Mouse (Mus musculus) heart, embryonic 11.5 days (tissue): ENCODE measurements at regions not wholly inside any gene's neighbourhood (a gene's known extent, or its start where the extent isn't known, plus 50 kb on each side); places are given as distances from the start of the nearest gene placed in this dataset.
"Not testable (repeated sequence)": the region's sequence is repeated elsewhere in the genome, so short reads cannot be mapped to it uniquely, and the experiment has no call there.

Source experiments
- ATAC-seq: fragments of 200-750 bp; cut with Nextera tagmentation; replicated peaks from 2 replicates; pipeline ENCODE4 v1.8.0; 2017; ENCODE audit warnings: moderate library complexity; ENCODE audit not compliant: insufficient number of reproducible peaks, low FRiP score, low TSS enrichment
- H3K27ac ChIP-seq: fragments of 300-500 bp; sonication (generic); 2 replicates; pipeline ENCODE4 v1.5.1; 2014; ENCODE audit warnings: mild to moderate bottlenecking, low read depth, low read length
- H3K27me3 ChIP-seq: fragments of 300-500 bp; sonication (generic); 2 replicates; pipeline ENCODE4 v1.6.1; 2014; ENCODE audit warnings: mild to moderate bottlenecking, low read length, mixed read lengths; ENCODE audit not compliant: control insufficient read depth, insufficient read depth
- H3K36me3 ChIP-seq: fragments of 300-500 bp; sonication (generic); 2 replicates; pipeline ENCODE4 v1.6.1; 2014; ENCODE audit warnings: mild to moderate bottlenecking, low read length, moderate library complexity, mixed read lengths; ENCODE audit not compliant: control insufficient read depth, insufficient read depth
- H3K4me1 ChIP-seq: fragments of 300-500 bp; sonication (generic); 2 replicates; pipeline ENCODE4 v1.6.1; 2014; ENCODE audit warnings: low read length; ENCODE audit not compliant: control insufficient read depth, insufficient read depth
- H3K4me2 ChIP-seq: fragments of 300-500 bp; sonication (generic); 2 replicates; pipeline ENCODE4 v1.6.1; 2014; ENCODE audit warnings: mild to moderate bottlenecking, moderate library complexity
- H3K4me3 ChIP-seq: fragments of 300-500 bp; sonication (generic); 2 replicates; pipeline ENCODE4 v1.5.1; 2014; ENCODE audit warnings: low read depth, low read length
- H3K9ac ChIP-seq: fragments of 300-500 bp; sonication (generic); 2 replicates; pipeline ENCODE4 v1.6.1; 2014; ENCODE audit warnings: mild to moderate bottlenecking, low read depth, low read length, moderate library complexity
- H3K9me3 ChIP-seq: fragments of 300-500 bp; sonication (generic); replicated peaks from 2 replicates; pipeline ENCODE4 v1.6.1; 2016; ENCODE audit warnings: low read length; ENCODE audit not compliant: control insufficient read depth
- WGBS: fragments of 180-500 bp; shearing (Covaris S2); extraction: QIAGEN DNeasy Blood & Tissue Kit; methylation state at CpG from one replicate; pipeline ENCODE4 v1.1.7; 2014; ENCODE audit not compliant: insufficient replicate concordance; 5-methylcytosine and 5-hydroxymethylcytosine counted together

GRCm38 (mm10) chr1:42567640-42568039 is 127.9 kb upstream of the Pou3f3 start:
- no peaks in the 10 kb centered on the region for H3K36me3 ChIP-seq
- H3K4me1 ChIP-seq = no peaks in the 10 kb centered on the region
- H3K9ac ChIP-seq = no peak overlapping the region
- ATAC-seq = no peak
- no peak overlapping the region for H3K4me2 ChIP-seq
- no peaks in the 10 kb centered on the region for H3K27me3 ChIP-seq
- no peaks in the 10 kb centered on the region for H3K9me3 ChIP-seq
- WGBS = 76% methylated on average over 6 of the region's 6 CpGs
- H3K4me3 ChIP-seq = no peak overlapping the region
- no peak overlapping the region for H3K27ac ChIP-seq

DNA sequence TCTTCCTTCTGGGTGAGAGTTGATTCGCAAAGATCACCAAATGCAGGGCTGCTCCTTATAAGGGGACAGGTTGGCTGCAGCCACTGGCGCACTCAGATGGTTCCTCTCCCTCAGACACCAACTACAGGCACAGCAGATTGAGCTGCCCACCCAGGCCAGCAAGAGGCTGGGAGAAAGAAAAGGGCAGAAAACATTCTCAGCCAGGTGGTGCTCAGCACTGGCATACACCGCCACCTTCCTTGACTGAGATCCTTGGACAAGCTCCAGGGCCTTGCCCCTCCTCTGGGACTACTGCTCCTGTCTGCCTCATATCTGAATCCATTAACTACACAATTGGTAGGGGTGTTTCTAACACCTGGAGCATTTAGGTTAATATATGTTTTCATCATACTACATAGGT is 110.4 kb upstream of the Pou3f3 start:
- H3K27ac ChIP-seq = no peak overlapping the region
- H3K9ac ChIP-seq = no peak overlapping the region
- no peak overlapping the region for H3K4me2 ChIP-seq
- H3K9me3 ChIP-seq = no peaks in the 10 kb centered on the region
- H3K4me3 ChIP-seq = no peak overlapping the region
- no peaks in the 10 kb centered on the region for H3K4me1 ChIP-seq
- H3K27me3 ChIP-seq = no peaks in the 10 kb centered on the region
- WGBS = 89% methylated on average over 3 of the region's 3 CpGs
- ATAC-seq = no peak
- no peaks in the 10 kb centered on the region for H3K36me3 ChIP-seq

DNA sequence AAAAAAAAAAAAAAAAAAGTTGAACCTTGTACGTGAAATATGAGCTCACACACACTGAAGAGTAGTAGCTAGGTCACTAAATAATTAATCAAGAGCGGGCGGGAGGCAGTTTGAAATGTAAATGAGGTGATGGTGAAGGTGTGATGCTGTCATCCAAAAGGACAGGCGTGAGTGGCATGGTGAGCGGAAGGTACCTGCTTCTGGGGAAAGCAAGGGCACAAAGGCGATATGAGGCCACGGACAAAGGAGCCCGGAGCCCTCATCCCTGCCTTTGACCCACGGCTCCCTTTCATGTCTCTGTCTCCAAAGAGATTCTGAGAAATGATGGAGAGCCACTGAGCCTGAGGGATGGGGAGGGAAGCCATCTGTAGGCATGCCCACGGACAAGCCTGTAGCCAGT is 107.1 kb upstream of the Pou3f3 start:
- Histone ChIP-seq H3K36me3 (no peaks in the 10 kb centered on the region), H3K9me3 (no peaks in the 10 kb centered on the region), H3K4me3 (no peak overlapping the region), H3K4me1 (no peaks in the 10 kb centered on the region), H3K4me2 (no peak overlapping the region), H3K9ac (no peak overlapping the region), H3K27ac (no peak overlapping the region), H3K27me3 (no peaks in the 10 kb centered on the region)
- WGBS = 28% methylated on average over 10 of the region's 10 CpGs
- ATAC-seq = no peak

GRCm38 (mm10) chr1:42589442-42589841 is 106.1 kb upstream of the Pou3f3 start:
- H3K9ac ChIP-seq = no peak overlapping the region
- H3K36me3 ChIP-seq = no peaks in the 10 kb centered on the region
- no peak overlapping the region for H3K27ac ChIP-seq
- WGBS = 40% methylated on average over 7 of the region's 7 CpGs
- no peaks in the 10 kb centered on the region for H3K9me3 ChIP-seq
- no peak for ATAC-seq
- H3K4me3 ChIP-seq = no peak overlapping the region
- no peaks in the 10 kb centered on the region for H3K27me3 ChIP-seq
- no peaks in the 10 kb centered on the region for H3K4me1 ChIP-seq
- peak overlapping the region; percentile 14; the same call in 1 of the 2 replicates for H3K4me2 ChIP-seq

GRCm38 (mm10) chr1:42591855-42592254 is 103.7 kb upstream of the Pou3f3 start:
- no peaks in the 10 kb centered on the region for H3K36me3 ChIP-seq
- H3K9me3 ChIP-seq = no peaks in the 10 kb centered on the region
- no peak overlapping the region for H3K9ac ChIP-seq
- WGBS = 68% methylated on average over 1 of the region's 1 CpGs
- no peak for ATAC-seq
- H3K27me3 ChIP-seq = no peaks in the 10 kb centered on the region
- H3K27ac ChIP-seq = no peak overlapping the region
- no peaks in the 10 kb centered on the region for H3K4me1 ChIP-seq
- no peak overlapping the region for H3K4me2 ChIP-seq
- no peak overlapping the region for H3K4me3 ChIP-seq

DNA sequence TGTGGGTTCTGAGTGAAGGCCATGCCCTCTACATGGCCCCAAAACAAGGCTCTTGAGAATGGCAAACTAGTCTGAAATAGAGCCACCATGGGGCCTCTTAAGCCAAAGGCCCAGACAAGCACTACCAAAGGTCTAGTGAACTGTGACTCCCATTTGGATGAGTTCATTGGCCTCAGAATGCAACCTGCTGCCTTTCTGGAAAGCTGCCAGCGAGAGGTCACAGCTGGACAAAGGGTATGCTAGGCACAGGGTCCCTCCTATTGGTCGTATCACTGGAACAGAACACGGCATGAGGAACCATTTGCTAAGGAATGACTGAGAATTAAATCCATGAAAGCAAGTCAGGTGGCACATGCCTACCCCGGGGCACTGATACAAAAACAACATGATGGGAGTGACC is 98.5 kb upstream of the Pou3f3 start:
- 77% methylated on average over 4 of the region's 4 CpGs for WGBS
- H3K9ac ChIP-seq = no peak overlapping the region

GRCm38 (mm10) chr1:42599238-42599637 is 96.3 kb upstream of the Pou3f3 start:
- no peak overlapping the region for H3K4me2 ChIP-seq
- WGBS = 80% methylated on average over 6 of the region's 6 CpGs
- no peaks in the 10 kb centered on the region for H3K27me3 ChIP-seq
- no peak overlapping the region for H3K4me3 ChIP-seq
- H3K36me3 ChIP-seq = no peaks in the 10 kb centered on the region
- ATAC-seq = no peak
- H3K27ac ChIP-seq = no peak overlapping the region
- H3K9ac ChIP-seq = no peak overlapping the region
- H3K9me3 ChIP-seq = no peaks in the 10 kb centered on the region
- no peaks in the 10 kb centered on the region for H3K4me1 ChIP-seq

More for the DNA sequence above, 98.5 kb upstream of the Pou3f3 start:
- Histone ChIP-seq H3K27me3 (no peaks in the 10 kb centered on the region), H3K36me3 (no peaks in the 10 kb centered on the region), H3K4me1 (no peaks in the 10 kb centered on the region), H3K4me2 (no peak overlapping the region), H3K4me3 (no peak overlapping the region), H3K27ac (no peak overlapping the region), H3K9me3 (no peaks in the 10 kb centered on the region)
- no peak for ATAC-seq

DNA sequence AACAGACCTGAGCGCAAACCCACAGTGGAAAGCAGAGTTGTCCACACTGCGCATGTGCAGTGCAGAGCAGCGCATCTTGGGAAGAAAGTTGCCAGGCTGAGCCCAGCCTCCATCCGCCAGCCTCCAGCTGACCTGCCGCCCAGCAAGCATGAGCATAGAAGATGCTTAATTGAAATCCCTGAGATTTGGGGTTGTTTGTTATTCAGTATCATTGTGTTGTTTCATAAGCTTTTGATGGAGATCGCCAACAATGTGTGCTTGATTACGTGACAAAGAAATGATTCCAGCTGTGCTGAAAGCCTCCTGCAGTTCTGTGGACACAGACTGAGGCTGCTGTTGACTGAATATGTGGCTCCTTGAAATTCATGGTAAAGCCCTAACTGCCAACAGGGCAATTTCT is 89.3 kb upstream of the Pou3f3 start:
- 84% methylated on average over 7 of the region's 7 CpGs for WGBS
- H3K27ac ChIP-seq = no peak overlapping the region
- ATAC-seq = no peak
- H3K4me2 ChIP-seq = no peak overlapping the region
- H3K9ac ChIP-seq = no peak overlapping the region
- no peaks in the 10 kb centered on the region for H3K4me1 ChIP-seq
- no peaks in the 10 kb centered on the region for H3K27me3 ChIP-seq
- H3K36me3 ChIP-seq = no peaks in the 10 kb centered on the region
- no peak overlapping the region for H3K4me3 ChIP-seq
- no peaks in the 10 kb centered on the region for H3K9me3 ChIP-seq

GRCm38 (mm10) chr1:42607466-42608043 is 88.0 kb upstream of the Pou3f3 start:
- not testable (repeated sequence) for H3K9me3 ChIP-seq, H3K27ac ChIP-seq, H3K9ac ChIP-seq, H3K4me1 ChIP-seq, H3K36me3 ChIP-seq, H3K4me2 ChIP-seq, H3K4me3 ChIP-seq, H3K27me3 ChIP-seq
- 83% methylated on average over 4 of the region's 4 CpGs for WGBS
- peak; percentile 14; the same call in 1 of the 2 replicates for ATAC-seq
